Mouse (Mus musculus) lung, embryonic 15.5 days (tissue): ENCODE measurements around the gene Selenoi. TPM values are rescaled to one million over a fixed set of nuclear protein-coding genes. Genes with fewer than 3 reads are reported as not detected.

Experiments used
- ATAC-seq: fragments of 200-750 bp; cut with Nextera tagmentation; 2 replicates; pipeline ENCODE4 v1.8.0; 2017; ENCODE audit warnings: moderate number of reproducible peaks, borderline replicate concordance; ENCODE audit not compliant: low FRiP score, low TSS enrichment; ENCODE audit errors: extremely low read depth
- H3K27ac ChIP-seq: fragments of 300-500 bp; sonication (generic); 2 replicates; pipeline ENCODE4 v1.5.1; 2015; ENCODE audit warnings: moderate library complexity, mild to moderate bottlenecking, inconsistent platforms
- H3K27me3 ChIP-seq: fragments of 300-500 bp; sonication (generic); 2 replicates; pipeline ENCODE4 v1.6.1; 2015; ENCODE audit warnings: inconsistent platforms
- H3K36me3 ChIP-seq: fragments of 300-500 bp; sonication (generic); 2 replicates; pipeline ENCODE4 v1.6.1; 2015; ENCODE audit warnings: inconsistent platforms
- H3K4me1 ChIP-seq: fragments of 300-500 bp; sonication (generic); 2 replicates; pipeline ENCODE4 v1.6.1; 2015; ENCODE audit warnings: inconsistent platforms
- H3K4me2 ChIP-seq: fragments of 300-500 bp; sonication (generic); 2 replicates; pipeline ENCODE4 v1.6.1; 2015; ENCODE audit warnings: inconsistent platforms, mild to moderate bottlenecking, moderate library complexity
- H3K4me3 ChIP-seq: fragments of 300-500 bp; sonication (generic); 2 replicates; pipeline ENCODE4 v1.5.1; 2015; ENCODE audit warnings: mild to moderate bottlenecking, inconsistent platforms
- H3K9ac ChIP-seq: fragments of 300-500 bp; sonication (generic); 2 replicates; pipeline ENCODE4 v1.6.1; 2015; ENCODE audit warnings: inconsistent platforms
- H3K9me3 ChIP-seq: fragments of 300-500 bp; sonication (generic); 2 replicates; pipeline ENCODE4 v1.6.1; 2016; ENCODE audit warnings: inconsistent platforms
- WGBS: fragments of 180-500 bp; shearing (Covaris S2); methylation state at CpG from one replicate; pipeline ENCODE4 v1.1.7; 2015; 5-methylcytosine and 5-hydroxymethylcytosine counted together
- polyA plus RNA-seq: library from polyadenylated mRNA; unstranded; fragments of >200 nt; fragmentation: Nextera tagmentation; extraction: Ambion mirVana; gene quantifications from 2 replicates; pipeline ENCODE4 v1.2.1, GENCODE M21; 2015

Gene Selenoi
- polyA plus RNA-seq, result 17.0 and 18.1 TPM in 2 replicates

GRCm38 (mm10) chr5:30232271-30232971 lies at the start of gene Selenoi:
Gene Selenoi, plus strand, starts transcription at chr5:30232581.
- H3K4me3 ChIP-seq, result peak within 1 kb of the TSS; percentile 61
- no peaks in the 10 kb centered on the region for H3K27me3 ChIP-seq
- H3K4me2 ChIP-seq, result peak within 1 kb of the TSS; percentile 61
- peak within 1 kb of the TSS; percentile 54 for H3K9ac ChIP-seq
- H3K4me1 ChIP-seq, result peaks cover 21% of the 10 kb centered on the region
- H3K9me3 ChIP-seq, result no peaks in the 10 kb centered on the region; the same call in 1 of the 2 replicates
- ATAC-seq, result peak; percentile 100
- peak within 1 kb of the TSS; percentile 79 for H3K27ac ChIP-seq
- peaks cover 5% of the 10 kb centered on the region; the same call in 1 of the 2 replicates for H3K36me3 ChIP-seq
- 2% methylated on average over 71 of the region's 71 CpGs for WGBS

- H3K9me3 ChIP-seq, result no peaks in the 10 kb centered on the region
- H3K9ac ChIP-seq, result no peak overlapping the region
- no peak for ATAC-seq
- no peaks in the 10 kb centered on the region for H3K27me3 ChIP-seq
- WGBS, result 90% methylated on average over 12 of the region's 12 CpGs
- H3K27ac ChIP-seq, result no peak overlapping the region
- no peak overlapping the region for H3K4me2 ChIP-seq
- H3K4me3 ChIP-seq, result no peak overlapping the region
- H3K36me3 ChIP-seq, result peaks cover 26% of the 10 kb centered on the region
- no peaks in the 10 kb centered on the region for H3K4me1 ChIP-seq
These were observed 44.5 kb upstream of the Selenoi start for GRCm38 (mm10) chr5:30187687-30188485.

- no peak overlapping the region for H3K9ac ChIP-seq
- H3K27ac ChIP-seq, result no peak overlapping the region
- H3K9me3 ChIP-seq, result no peaks in the 10 kb centered on the region
- H3K4me3 ChIP-seq, result no peak overlapping the region
- H3K27me3 ChIP-seq, result no peaks in the 10 kb centered on the region
- no peak for ATAC-seq
- no peaks in the 10 kb centered on the region for H3K4me1 ChIP-seq
- H3K36me3 ChIP-seq, result 0 out of 2 replicates have a peak, but pooled peaks cover 6% of the 10 kb centered on the region
- WGBS, result 55% methylated on average over 1 of the region's 1 CpGs
- no peak overlapping the region for H3K4me2 ChIP-seq
These were observed 39.9 kb upstream of the Selenoi start for GRCm38 (mm10) chr5:30192452-30192851.

- 67% methylated on average over 5 of the region's 5 CpGs for WGBS
- Histone ChIP-seq H3K36me3 (no peaks in the 10 kb centered on the region), H3K4me3 (no peak overlapping the region), H3K9me3 (no peaks in the 10 kb centered on the region), H3K27ac (no peak overlapping the region), H3K4me2 (no peak overlapping the region), H3K27me3 (no peaks in the 10 kb centered on the region), H3K9ac (no peak overlapping the region), H3K4me1 (no peaks in the 10 kb centered on the region)
- no peak for ATAC-seq
These were observed 37.0 kb upstream of the Selenoi start for GRCm38 (mm10) chr5:30195340-30195739.

GRCm38 (mm10) chr5:30198257-30198656 lies 34.1 kb upstream of the Selenoi start:
- Histone ChIP-seq H3K27ac (no peak overlapping the region), H3K4me3 (no peak overlapping the region), H3K27me3 (no peaks in the 10 kb centered on the region), H3K9ac (no peak overlapping the region), H3K4me1 (0 out of 2 replicates have a peak, but pooled peaks cover 7% of the 10 kb centered on the region), H3K9me3 (no peaks in the 10 kb centered on the region), H3K4me2 (no peak overlapping the region), H3K36me3 (no peaks in the 10 kb centered on the region)
- ATAC-seq, result no peak
- whole genome bisulfite sequencing, result 55% methylated on average over 7 of the region's 7 CpGs

GRCm38 (mm10) chr5:30201521-30201920 lies 30.9 kb upstream of the Selenoi start:
- H3K27ac ChIP-seq, result no peak overlapping the region
- H3K9me3 ChIP-seq, result no peaks in the 10 kb centered on the region
- H3K4me2 ChIP-seq, result no peak overlapping the region
- no peaks in the 10 kb centered on the region for H3K27me3 ChIP-seq
- peak; percentile 21; the same call in 1 of the 2 replicates for ATAC-seq
- H3K4me3 ChIP-seq, result no peak overlapping the region
- H3K36me3 ChIP-seq, result no peaks in the 10 kb centered on the region
- 0 out of 2 replicates have a peak, but pooled peaks cover 7% of the 10 kb centered on the region for H3K4me1 ChIP-seq
- H3K9ac ChIP-seq, result no peak overlapping the region
- 41% methylated on average over 5 of the region's 5 CpGs for WGBS

GRCm38 (mm10) chr5:30202221-30202620 lies 30.2 kb upstream of the Selenoi start:
- ATAC-seq, result no peak
- Histone ChIP-seq H3K4me1 (0 out of 2 replicates have a peak, but pooled peaks cover 7% of the 10 kb centered on the region), H3K9me3 (no peaks in the 10 kb centered on the region), H3K36me3 (no peaks in the 10 kb centered on the region), H3K27ac (no peak overlapping the region), H3K4me2 (no peak overlapping the region), H3K4me3 (no peak overlapping the region), H3K27me3 (no peaks in the 10 kb centered on the region), H3K9ac (no peak overlapping the region)
- 79% methylated on average over 7 of the region's 7 CpGs for WGBS

- no peaks in the 10 kb centered on the region for H3K36me3 ChIP-seq
- no peak overlapping the region for H3K27ac ChIP-seq
- H3K27me3 ChIP-seq, result no peaks in the 10 kb centered on the region
- 0 out of 2 replicates have a peak, but pooled peaks cover 7% of the 10 kb centered on the region for H3K4me1 ChIP-seq
- ATAC-seq, result no peak
- H3K4me2 ChIP-seq, result no peak overlapping the region
- 75% methylated on average over 10 of the region's 10 CpGs for WGBS
- H3K9me3 ChIP-seq, result no peaks in the 10 kb centered on the region
- H3K9ac ChIP-seq, result no peak overlapping the region
- H3K4me3 ChIP-seq, result no peak overlapping the region
These were observed 29.0 kb upstream of the Selenoi start for GRCm38 (mm10) chr5:30203216-30203885.

- no peak overlapping the region for H3K9ac ChIP-seq
- 41% methylated on average over 1 of the region's 1 CpGs for WGBS
- no peak for ATAC-seq
- H3K9me3 ChIP-seq, result no peaks in the 10 kb centered on the region
- H3K27me3 ChIP-seq, result no peaks in the 10 kb centered on the region
- no peak overlapping the region for H3K27ac ChIP-seq
- no peaks in the 10 kb centered on the region for H3K36me3 ChIP-seq
- no peak overlapping the region for H3K4me3 ChIP-seq
- H3K4me2 ChIP-seq, result no peak overlapping the region
- H3K4me1 ChIP-seq, result 0 out of 2 replicates have a peak, but pooled peaks cover 7% of the 10 kb centered on the region
These were observed 27.9 kb upstream of the Selenoi start for GRCm38 (mm10) chr5:30204441-30204840.

GRCm38 (mm10) chr5:30205034-30205433 lies 27.3 kb upstream of the Selenoi start:
- Histone ChIP-seq H3K9me3 (no peaks in the 10 kb centered on the region), H3K4me2 (no peak overlapping the region), H3K4me3 (no peak overlapping the region), H3K4me1 (0 out of 2 replicates have a peak, but pooled peaks cover 7% of the 10 kb centered on the region), H3K27me3 (no peaks in the 10 kb centered on the region), H3K36me3 (no peaks in the 10 kb centered on the region), H3K27ac (no peak overlapping the region), H3K9ac (no peak overlapping the region)
- no peak for ATAC-seq
- WGBS, result 70% methylated on average over 3 of the region's 3 CpGs

GRCm38 (mm10) chr5:30205493-30205892 lies 26.9 kb upstream of the Selenoi start, which contains the start of gene Adgrf3:
Gene Adgrf3, minus strand, starts transcription at chr5:30205722.
- Histone ChIP-seq H3K9me3 (no peaks in the 10 kb centered on the region), H3K4me2 (no peak within 1 kb of the TSS), H3K27me3 (no peaks in the 10 kb centered on the region), H3K4me1 (0 out of 2 replicates have a peak, but pooled peaks cover 7% of the 10 kb centered on the region), H3K36me3 (no peaks in the 10 kb centered on the region), H3K4me3 (no peak within 1 kb of the TSS), H3K27ac (no peak within 1 kb of the TSS), H3K9ac (no peak within 1 kb of the TSS)
- WGBS, result 23% methylated on average over 5 of the region's 5 CpGs
- no peak for ATAC-seq
